Comparison of ENCODE assay signal across 15 mouse cellular contexts in the genomic region with DNA sequence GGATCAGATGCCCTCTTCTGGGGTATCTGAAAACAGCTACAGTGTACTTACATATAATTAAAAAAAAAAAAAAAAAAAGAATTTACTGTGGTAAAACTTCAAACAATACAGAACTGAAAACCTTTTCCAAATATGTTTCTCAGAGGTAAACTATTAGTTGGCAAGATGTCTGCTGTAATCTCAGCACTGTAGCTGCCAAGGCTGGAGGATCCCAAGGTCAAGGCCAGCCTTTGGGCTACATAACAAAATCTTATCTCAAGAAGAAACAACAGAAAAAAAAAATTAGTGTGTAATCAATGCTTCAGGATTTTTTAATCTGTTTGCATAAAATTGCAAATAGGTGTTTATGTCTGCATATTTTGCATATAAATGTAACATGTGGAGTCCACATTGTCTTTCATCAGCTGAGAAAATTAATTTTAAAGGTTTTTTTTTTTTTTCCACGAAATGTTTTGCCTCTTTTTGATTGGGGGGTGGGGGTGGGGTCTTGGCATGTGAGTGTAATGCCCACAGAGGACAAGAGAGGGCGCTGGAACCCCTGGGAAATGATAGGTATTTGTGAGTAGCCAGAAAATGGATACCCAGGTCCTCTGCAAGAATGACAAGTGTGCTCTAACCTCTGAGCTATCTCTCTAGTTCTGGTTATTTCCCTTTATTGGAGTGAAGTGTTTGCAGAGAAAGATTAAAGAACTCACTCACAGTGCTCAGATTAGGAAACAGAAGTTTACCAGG. TPM values are rescaled to one million over a fixed set of nuclear protein-coding genes. Genes with fewer than 3 reads are reported as not detected.
DNase-seq lines count a peak whose midpoint lies in the region; ATAC-seq and TF ChIP-seq lines count a peak whose summit lies in the region.
"Had no signal": no experiment of that assay in that cellular context is flagged by ENCODE, and none has a peak within 500 bp of the region (broad histone marks: within the 10 kb centered on the region; RNA-seq: fewer than 3 reads in every experiment).

No protein-coding gene starts in this region.

- H3K4me3 ChIP-seq in gastrocnemius, adult 2 months, result no peak overlapping the region
- H3K4me3 ChIP-seq in lung, embryonic 14.5 days (ENCODE audit: low read depth, low read length), result no peak overlapping the region
- H3K4me3 ChIP-seq in E14TG2a.4 (replicated peaks; ENCODE audit: low read length), result no peak overlapping the region
- no peak overlapping the region for H3K4me3 ChIP-seq in bone marrow macrophage, adult 2 months (ENCODE audit: insufficient read depth, low read length)
- H3K4me3 ChIP-seq: forebrain, embryonic 10.5 days; kidney, embryonic 15.5 days; myocyte had no signal

- TF ChIP-seq POLR2A in bone marrow macrophage, adult 2 months (IDR thresholded peaks at IDR 0.05; ENCODE audit: borderline replicate concordance, low read depth, low read length), result no peak

- H3K36me3 ChIP-seq in lung, embryonic 14.5 days (ENCODE audit: insufficient read depth), result peaks cover 99% of the 10 kb centered on the region
- peaks cover 100% of the 10 kb centered on the region for H3K36me3 ChIP-seq in E14TG2a.4 (ENCODE audit: insufficient read depth, low read length)

- peak; percentile 50 for TF ChIP-seq CTCF in gastrocnemius, adult 2 months (IDR thresholded peaks at IDR 0.05)
- TF ChIP-seq CTCF in lung, embryonic 14.5 days (IDR thresholded peaks at IDR 0.05; ENCODE audit: low read depth), result 0 out of 2 replicates have a peak, but pooled peaks have one; percentile 15
- TF ChIP-seq CTCF in E14TG2a.4 (conservative IDR thresholded peaks at IDR 0.05; ENCODE audit: low read length), result peak; percentile 82
- 0 out of 2 replicates have a peak, but pooled peaks have one; percentile 11 for TF ChIP-seq CTCF in bone marrow macrophage, adult 2 months (IDR thresholded peaks at IDR 0.05; ENCODE audit: low read depth, low read length)

- intact Hi-C loops in gastrocnemius, adult 2 months (cut with DNase I), result no loop called here

- no peaks in the 10 kb centered on the region for H3K27me3 ChIP-seq in lung, embryonic 14.5 days (ENCODE audit: insufficient read depth, low read length)
- H3K27me3 ChIP-seq in E14TG2a.4 (ENCODE audit: insufficient read depth, low read length), result no peaks in the 10 kb centered on the region
- H3K27me3 ChIP-seq: kidney, embryonic 15.5 days had no signal

- 41% methylated on average over 2 of the region's 2 CpGs for WGBS in lung, embryonic 14.5 days

- no peak for ATAC-seq in lung, embryonic 14.5 days (ENCODE audit: insufficient read depth)
- no peak for ATAC-seq in monocyte, adult 5-6 weeks (replicated peaks; ENCODE audit: insufficient number of reproducible peaks, low FRiP score, low TSS enrichment, poor library complexity, severe bottlenecking)

- H3K4me2 ChIP-seq in lung, embryonic 14.5 days, result no peak overlapping the region
- H3K4me2 ChIP-seq: kidney, embryonic 15.5 days had no signal

- H3K27ac ChIP-seq in gastrocnemius, adult 2 months, result no peak overlapping the region
- no peak overlapping the region for H3K27ac ChIP-seq in lung, embryonic 14.5 days (ENCODE audit: low read depth)
- no peak overlapping the region for H3K27ac ChIP-seq in bone marrow macrophage, adult 2 months (ENCODE audit: insufficient read depth, low read depth, low read length)
- H3K27ac ChIP-seq: forebrain, embryonic 10.5 days; kidney, embryonic 15.5 days had no signal

- no peaks in the 10 kb centered on the region for H3K4me1 ChIP-seq in lung, embryonic 14.5 days (ENCODE audit: insufficient read depth)
- peaks cover 24% of the 10 kb centered on the region for H3K4me1 ChIP-seq in E14TG2a.4 (replicated peaks; ENCODE audit: low read depth, low read length)
- no peaks in the 10 kb centered on the region for H3K4me1 ChIP-seq in bone marrow macrophage, adult 2 months (ENCODE audit: control insufficient read depth, insufficient read depth, low read length)
- H3K4me1 ChIP-seq: forebrain, embryonic 10.5 days; kidney, embryonic 15.5 days had no signal

- no peak for DNase-seq in gastrocnemius, adult 2 months
- DNase-seq in gastrocnemius, adult 18-20 months (ENCODE audit: low spot score), result no peak
- no peak for DNase-seq in lung, embryonic 14.5 days
- DNase-seq in lung, adult 18-20 months, result no peak
- no peak for DNase-seq in c-Kit-positive CD71-positive TER-119-positive erythroid progenitor cells, embryonic 14.5 days (ENCODE audit: low spot score)
- DNase-seq: gastrocnemius, postnatal 36 days; heart, postnatal 36 days; lung, postnatal 14 days had no signal

- H3K9ac ChIP-seq in lung, embryonic 14.5 days, result no peak overlapping the region
- H3K9ac ChIP-seq: kidney, embryonic 15.5 days had no signal

- no peaks in the 10 kb centered on the region for H3K9me3 ChIP-seq in lung, embryonic 14.5 days (ENCODE audit: low read depth, low read length)
- H3K9me3 ChIP-seq in E14TG2a.4 (ENCODE audit: low read length), result no peaks in the 10 kb centered on the region
- H3K9me3 ChIP-seq: forebrain, embryonic 10.5 days; kidney, embryonic 15.5 days had no signal

RNA-seq across cellular contexts. Expression of gene Aars, which starts 11.2 kb away (rescaled TPM):
- 10 to 100 TPM; 50.5 to 54.2 TPM for total RNA-seq in gastrocnemius, adult 2 months (2021)
- 10 to 100 TPM; 43.1 to 54.1 TPM for total RNA-seq in gastrocnemius, adult 18-20 months (2021)
- polyA plus RNA-seq in lung, embryonic 14.5 days (2014; fragmentation: Nextera tagmentation; extraction: Ambion mirVana), result 66.1 and 66.9 TPM in 2 replicates
- polyA plus RNA-seq in bone marrow macrophage, adult 2 months (2012; ENCODE audit: insufficient read depth, insufficient read length, missing spikeins), result 20.8 and 27.2 TPM in 2 replicates
- total RNA-seq in monocyte, adult 5-6 weeks (2017), result 21.3 to 43.8 TPM (median 39.0 TPM) in 3 replicates

RNA-seq across cellular contexts. Expression of gene Exosc6, which starts 12.0 kb away (rescaled TPM):
- not detected for total RNA-seq in gastrocnemius, adult 2 months (2021)
- not detected for total RNA-seq in gastrocnemius, adult 18-20 months (2021)
- 24.0 and 27.8 TPM in 2 replicates for polyA plus RNA-seq in lung, embryonic 14.5 days (2014; fragmentation: Nextera tagmentation; extraction: Ambion mirVana)
- polyA plus RNA-seq in bone marrow macrophage, adult 2 months (2012; ENCODE audit: insufficient read depth, insufficient read length, missing spikeins), result not detected in 2 replicates
- 3.1 to 8.9 TPM (median 5.7 TPM) in 3 replicates for total RNA-seq in monocyte, adult 5-6 weeks (2017)
- total RNA-seq: gastrocnemius, postnatal 36 days; heart, postnatal 36 days; left cerebral cortex, postnatal 36 days had no signal
- polyA plus RNA-seq: myocyte had no signal

RNA-seq across cellular contexts. Expression of gene Ddx19b, which starts 12.6 kb away (rescaled TPM):
- total RNA-seq in gastrocnemius, adult 2 months (2021), result 10 to 100 TPM; 11.4 to 13.0 TPM
- 10 to 100 TPM; 10.8 to 11.7 TPM for total RNA-seq in gastrocnemius, adult 18-20 months (2021)
- 7.2 and 7.8 TPM in 2 replicates for polyA plus RNA-seq in lung, embryonic 14.5 days (2014; fragmentation: Nextera tagmentation; extraction: Ambion mirVana)
- polyA plus RNA-seq in bone marrow macrophage, adult 2 months (2012; ENCODE audit: insufficient read depth, insufficient read length, missing spikeins), result 5.5 and 6.4 TPM in 2 replicates
- 11.0 to 15.2 TPM (median 14.4 TPM) in 3 replicates for total RNA-seq in monocyte, adult 5-6 weeks (2017)

RNA-seq across cellular contexts. Expression of gene Ddx19a, which starts 46.6 kb away (rescaled TPM):
- total RNA-seq in gastrocnemius, adult 2 months (2021), result 10 to 100 TPM; 29.4 to 30.2 TPM
- total RNA-seq in gastrocnemius, adult 18-20 months (2021), result 10 to 100 TPM; 27.2 to 31.8 TPM
- polyA plus RNA-seq in lung, embryonic 14.5 days (2014; fragmentation: Nextera tagmentation; extraction: Ambion mirVana), result 19.1 and 21.0 TPM in 2 replicates
- polyA plus RNA-seq in bone marrow macrophage, adult 2 months (2012; ENCODE audit: insufficient read depth, insufficient read length, missing spikeins), result 32.5 and 36.1 TPM in 2 replicates
- 26.0 to 30.5 TPM (median 27.2 TPM) in 3 replicates for total RNA-seq in monocyte, adult 5-6 weeks (2017)

RNA-seq across cellular contexts. Expression of gene Clec18a, which starts 48.1 kb away (rescaled TPM):
- total RNA-seq in gastrocnemius, adult 2 months (2021), result 1 to 10 TPM in 1 of 2 experiments, under 1 TPM in 1; 0.36 to 1.1 TPM
- total RNA-seq in gastrocnemius, adult 18-20 months (2021), result under 1 TPM; 0.38 to 0.62 TPM
- not detected in 2 replicates for polyA plus RNA-seq in lung, embryonic 14.5 days (2014; fragmentation: Nextera tagmentation; extraction: Ambion mirVana)
- polyA plus RNA-seq in bone marrow macrophage, adult 2 months (2012; ENCODE audit: insufficient read depth, insufficient read length, missing spikeins), result not detected in 2 replicates
- total RNA-seq in monocyte, adult 5-6 weeks (2017), result not detected in 3 replicates

Comparison
In these comparisons a context has a peak if more than half of its experiments do, and no peak if none do; other contexts are left out.
1. CTCF ChIP-seq: peak in every context shown above with its lines; median percentile 82 in E14TG2a.4; 50 in gastrocnemius, adult 2 months; 15 in lung, embryonic 14.5 days; 11 in bone marrow macrophage, adult 2 months.